Mouse (Mus musculus) gastrocnemius, adult 2 months (tissue): ENCODE results near the gene Fbxo39. TPM values are rescaled to one million over a fixed set of nuclear protein-coding genes. Genes with fewer than 3 reads are reported as not detected.
A peak's percentile ranks its signal among the peaks of the same experiment; 100 is the strongest.
"Not testable (repeated sequence)": the region's sequence is repeated elsewhere in the genome, so short reads cannot be mapped to it uniquely, and the experiment has no call there.

Source experiments
- DNase-seq: peaks from one replicate; pipeline ENCODE4 v3.0.0; 2022
- H3K27ac ChIP-seq: fragments of 200-600 bp; 2 replicates; pipeline ENCODE4 v1.8.1; 2022; ENCODE audit warnings: mild to moderate bottlenecking
- H3K4me3 ChIP-seq: fragments of 200-600 bp; 2 replicates; pipeline ENCODE4 v1.8.1; 2022; ENCODE audit warnings: mild to moderate bottlenecking, moderate library complexity
- CTCF ChIP-seq: fragments of 200-600 bp; IDR thresholded peaks from 2 replicates; pipeline ENCODE4 v1.8.1; 2022; ENCODE audit warnings: antibody characterized with exemption, mild to moderate bottlenecking, moderate library complexity
- intact Hi-C: fragments of 180-260 bp; cut with DNase I; formaldehyde crosslinking; loops from one replicate; pipeline ENCODE4 v1.15.1; 2025
- total RNA-seq, 2 experiments: library from RNA; stranded (reverse); gene quantifications; 2 replicates each; pipeline ENCODE4 v1.2.3; 2021

Gene Fbxo39
- total RNA-seq, 2 experiments from 2014 or later: not detected

DNA sequence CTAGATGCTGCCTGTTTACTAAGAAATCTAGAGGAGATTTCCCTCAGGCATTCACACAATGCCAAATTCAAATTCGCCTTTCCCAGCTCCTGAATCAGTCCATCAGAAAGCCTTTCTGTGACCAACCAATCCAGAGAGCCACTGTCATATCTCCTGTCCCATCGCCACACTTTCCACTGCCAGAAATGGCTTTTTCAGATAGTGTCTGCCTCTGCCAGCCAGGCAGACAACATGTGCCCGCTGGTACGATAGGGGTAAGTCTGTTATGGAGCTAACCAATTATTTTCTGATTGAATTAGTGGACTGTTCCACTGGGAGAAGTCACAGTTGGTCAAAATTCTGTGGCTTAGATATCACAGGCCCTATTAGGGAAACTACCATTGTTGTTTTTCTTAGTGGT lies 20.4 kb downstream of the Fbxo39 start:
- no peak for TF ChIP-seq CTCF
- H3K4me3 ChIP-seq: no peak overlapping the region
- DNase-seq: no peak
- intact Hi-C loops: no loop called here
- H3K27ac ChIP-seq: no peak overlapping the region

DNA sequence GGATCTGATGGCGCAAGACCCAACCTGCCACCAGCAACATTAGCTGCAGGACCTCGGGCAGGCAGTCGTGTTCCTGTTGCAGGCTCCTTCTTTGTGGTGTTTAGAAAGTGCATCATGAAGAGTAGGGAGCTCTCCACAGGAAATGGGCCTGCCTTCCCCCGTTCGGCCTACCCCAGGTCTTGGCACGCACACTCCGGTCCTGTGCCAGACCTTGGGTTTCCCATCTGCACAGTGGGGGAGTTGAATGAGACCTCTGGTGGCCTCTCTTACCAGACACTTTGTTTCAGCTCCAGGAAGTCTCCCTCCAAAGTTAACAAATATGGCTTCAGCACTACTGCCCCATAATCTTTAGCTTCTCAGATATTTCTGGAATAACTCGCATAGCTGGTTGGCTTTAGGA lies 22.5 kb downstream of the Fbxo39 start:
- Histone ChIP-seq H3K4me3 (no peak overlapping the region), H3K27ac (no peak overlapping the region)
- no peak for DNase-seq
- intact Hi-C loops: no loop called here
- no peak for TF ChIP-seq CTCF

DNA sequence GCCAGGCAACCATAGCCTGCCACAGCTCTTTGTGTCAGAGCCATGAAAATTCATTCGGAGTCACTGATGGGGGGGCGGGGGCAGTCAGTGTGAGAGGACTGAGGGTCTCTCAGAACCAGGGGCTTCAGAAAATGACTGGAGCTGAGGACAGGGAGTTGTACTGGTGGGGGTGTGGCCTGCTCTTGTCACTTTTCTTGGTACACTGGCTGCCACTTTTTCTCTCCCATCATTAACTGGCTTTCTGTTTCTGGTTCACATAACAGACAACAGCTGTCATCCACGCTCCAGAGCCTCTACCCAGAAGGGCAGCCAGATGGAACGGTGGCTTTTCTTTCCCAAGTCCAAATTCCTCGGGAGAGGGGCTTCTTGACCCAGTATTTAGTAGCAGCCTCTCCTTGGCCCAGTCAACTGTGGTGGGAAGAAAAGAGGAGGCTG lies 24.2 kb downstream of the Fbxo39 start:
- Histone ChIP-seq H3K4me3 (no peak overlapping the region), H3K27ac (no peak overlapping the region)
- TF ChIP-seq CTCF: no peak
- intact Hi-C loops: no loop called here
- DNase-seq: no peak

DNA sequence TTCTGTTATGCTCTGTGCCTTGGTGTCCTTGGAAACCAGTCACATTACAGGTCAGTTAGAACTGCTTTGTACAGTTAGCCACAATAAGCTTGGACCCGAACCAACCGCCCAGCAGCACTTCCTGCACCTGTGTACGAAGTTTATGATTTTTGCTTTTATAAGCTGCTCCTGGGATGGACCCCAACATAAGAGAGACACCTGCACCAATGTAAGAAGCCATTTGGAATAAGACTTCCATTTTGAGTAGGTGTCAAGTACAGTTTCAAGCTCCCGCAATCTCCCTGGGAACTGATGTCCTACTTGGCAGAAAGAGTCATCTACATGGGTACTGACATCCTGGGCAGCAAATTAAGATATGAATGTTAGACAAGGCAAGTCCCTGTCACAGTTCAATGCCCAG lies 25.5 kb downstream of the Fbxo39 start:
- no peak for DNase-seq
- TF ChIP-seq CTCF: no peak
- intact Hi-C loops: loop anchor here (5.0 kb wide), 1 partner anchor 223 kb away; no protein-coding TSS in a partner anchor
- Histone ChIP-seq H3K4me3 (no peak overlapping the region), H3K27ac (no peak overlapping the region)

DNA sequence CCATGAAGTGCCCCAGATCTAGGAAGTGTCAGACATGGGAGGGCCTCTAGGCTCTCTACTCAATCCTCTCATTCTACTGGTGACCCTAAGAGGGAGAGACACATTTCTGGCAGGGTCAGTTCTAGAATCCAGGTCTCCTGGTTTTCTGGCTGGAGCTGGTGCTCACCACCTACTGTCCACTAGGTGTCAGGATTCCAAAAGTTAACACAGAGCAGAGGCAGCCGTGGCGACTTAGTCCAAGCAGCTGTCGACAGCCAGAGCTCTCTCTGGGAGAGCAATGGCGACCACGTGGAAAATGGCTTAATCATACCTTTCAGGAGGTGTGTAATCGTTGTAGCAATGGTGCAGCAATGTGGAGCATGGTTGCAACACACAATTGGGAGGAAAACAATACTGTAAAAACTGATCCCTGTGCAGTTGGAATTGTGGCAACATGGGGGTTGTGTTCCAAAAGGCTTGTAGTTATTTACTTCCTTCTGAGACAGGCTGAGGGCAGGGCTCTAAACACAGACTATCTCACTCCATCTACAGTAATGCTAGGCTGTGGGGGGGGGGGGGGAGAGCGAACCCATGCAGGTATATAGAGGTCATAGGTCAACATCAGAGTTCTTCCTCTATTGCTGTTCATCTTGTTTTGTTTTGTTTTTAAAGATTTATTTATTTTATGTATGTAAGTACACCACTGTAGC lies 28.4 kb downstream of the Fbxo39 start:
- intact Hi-C loops: loop anchor here (1.0 to 5.0 kb wide), 3 partner anchors 87 to 220 kb away; no protein-coding TSS in a partner anchor
- Histone ChIP-seq H3K4me3 (no peak overlapping the region), H3K27ac (peak overlapping the region; percentile 46; the same call in 1 of the 2 replicates)
- peak; percentile 89 for TF ChIP-seq CTCF
- peak; percentile 76 for DNase-seq

DNA sequence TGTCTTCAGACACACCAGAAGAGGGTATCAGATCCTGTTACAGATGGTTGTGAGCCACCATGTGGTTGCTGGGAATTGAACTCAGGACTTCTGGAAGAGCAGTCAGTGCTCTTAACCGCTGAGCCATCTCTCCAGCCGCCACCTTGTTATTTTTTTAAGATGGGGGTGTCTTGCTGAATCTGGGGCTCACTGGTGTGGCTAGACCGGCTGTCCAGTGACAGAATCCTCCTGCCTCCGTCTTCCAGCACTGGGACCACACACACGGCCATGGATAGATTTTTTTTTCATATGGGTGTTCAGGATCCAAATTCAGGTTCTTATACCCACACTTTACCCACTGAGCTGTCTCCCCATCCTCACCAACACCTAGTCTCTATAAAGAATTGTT lies 29.0 kb downstream of the Fbxo39 start:
- intact Hi-C loops: loop anchor here (1.0 to 5.0 kb wide), 3 partner anchors 86 to 219 kb away; no protein-coding TSS in a partner anchor
- DNase-seq, H3K27ac ChIP-seq, H3K4me3 ChIP-seq: not testable (repeated sequence)

DNA sequence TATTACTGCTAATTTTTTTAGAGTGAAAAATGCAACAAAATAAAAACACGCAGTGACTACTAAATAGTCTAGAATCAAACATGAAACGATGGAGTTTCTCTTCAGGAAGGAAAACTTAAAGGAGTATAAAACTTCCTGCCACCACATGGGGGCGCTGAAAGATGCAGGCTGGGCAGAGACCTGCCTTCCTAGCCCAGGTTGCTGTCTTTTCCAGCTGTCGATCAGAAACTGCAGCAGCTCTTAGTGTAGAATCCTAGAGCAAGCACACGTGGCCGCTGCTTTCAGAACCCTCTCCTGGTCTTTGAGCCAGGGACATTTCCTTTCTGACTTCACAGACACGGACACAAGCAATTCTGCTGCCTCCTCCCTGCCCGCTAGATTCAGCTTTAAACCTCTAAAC lies 29.7 kb downstream of the Fbxo39 start:
- TF ChIP-seq CTCF: peak; percentile 83
- DNase-seq: peak; percentile 82
- Histone ChIP-seq H3K27ac (peak overlapping the region; percentile 61), H3K4me3 (no peak overlapping the region)
- intact Hi-C loops: loop anchor here (1.0 to 5.0 kb wide), 3 partner anchors 85 to 218 kb away; no protein-coding TSS in a partner anchor

DNA sequence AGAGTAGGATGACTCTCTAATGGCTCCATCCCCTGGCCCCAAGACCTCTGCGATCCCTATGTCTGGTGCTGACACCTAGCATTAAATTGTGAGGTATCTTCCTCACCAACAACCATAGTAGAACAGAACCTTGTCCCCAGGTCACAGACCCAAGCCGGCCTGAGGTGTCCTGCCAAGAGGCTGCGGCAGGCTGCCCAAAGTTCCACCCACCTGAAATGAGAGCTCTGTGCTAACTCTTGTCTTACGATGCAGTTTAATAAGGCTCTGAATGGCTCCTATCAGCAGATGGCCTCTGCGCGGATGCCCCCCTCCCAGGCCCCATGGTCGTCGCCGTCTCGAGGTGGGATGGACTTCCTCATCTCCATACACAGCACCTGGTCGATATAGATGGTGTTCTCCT lies 30.2 kb downstream of the Fbxo39 start:
- peak; percentile 63 for DNase-seq
- Histone ChIP-seq H3K4me3 (no peak overlapping the region), H3K27ac (peak overlapping the region; percentile 61)
- intact Hi-C loops: loop anchor here (5.0 kb wide), 1 partner anchor 218 kb away; no protein-coding TSS in a partner anchor
- TF ChIP-seq CTCF: no peak

DNA sequence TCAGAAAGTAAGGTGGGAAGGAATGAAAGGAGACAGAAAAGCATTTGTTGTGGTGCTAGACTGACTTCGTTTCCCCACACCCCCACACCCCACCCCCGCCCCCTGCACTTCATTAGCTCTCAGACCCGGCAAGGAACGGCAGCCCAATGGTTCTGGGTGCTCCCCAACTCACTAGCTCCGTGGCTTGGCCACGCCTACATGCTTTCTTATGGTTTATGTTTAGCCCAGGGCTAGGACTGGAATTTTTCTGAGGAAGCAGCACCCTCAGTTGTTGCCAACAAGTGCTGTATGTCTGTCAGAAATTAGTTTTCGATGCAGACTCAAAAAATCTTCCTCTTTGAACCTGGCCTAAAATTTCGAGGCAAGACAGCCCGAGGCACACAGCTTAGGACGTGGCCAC lies 34.3 kb downstream of the Fbxo39 start:
- TF ChIP-seq CTCF: no peak
- DNase-seq: no peak
- Histone ChIP-seq H3K27ac (peak overlapping the region; percentile 59), H3K4me3 (no peak overlapping the region)
- intact Hi-C loops: no loop called here

DNA sequence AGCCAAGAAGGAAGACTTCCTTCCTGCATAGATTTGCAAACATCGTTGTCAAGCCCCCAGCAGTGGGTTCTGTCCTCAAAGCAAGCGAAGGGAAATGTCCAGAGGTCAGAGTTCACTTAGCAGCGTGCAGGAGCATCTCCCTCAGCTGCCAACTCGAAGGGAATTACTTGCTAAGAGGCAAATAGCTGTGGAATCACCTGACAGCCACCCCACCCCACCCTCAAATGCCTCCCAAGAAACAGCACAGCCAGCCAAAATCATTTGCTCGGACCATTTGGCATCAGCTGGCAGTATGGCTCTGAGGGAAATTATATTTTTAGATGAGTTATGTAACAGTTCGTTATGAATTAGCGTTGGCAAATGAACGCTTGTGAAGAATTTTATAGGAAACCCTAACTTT lies 34.8 kb downstream of the Fbxo39 start:
- DNase-seq: peak; percentile 50
- Histone ChIP-seq H3K4me3 (no peak overlapping the region), H3K27ac (peak overlapping the region; percentile 59)
- TF ChIP-seq CTCF: no peak
- intact Hi-C loops: no loop called here

DNA sequence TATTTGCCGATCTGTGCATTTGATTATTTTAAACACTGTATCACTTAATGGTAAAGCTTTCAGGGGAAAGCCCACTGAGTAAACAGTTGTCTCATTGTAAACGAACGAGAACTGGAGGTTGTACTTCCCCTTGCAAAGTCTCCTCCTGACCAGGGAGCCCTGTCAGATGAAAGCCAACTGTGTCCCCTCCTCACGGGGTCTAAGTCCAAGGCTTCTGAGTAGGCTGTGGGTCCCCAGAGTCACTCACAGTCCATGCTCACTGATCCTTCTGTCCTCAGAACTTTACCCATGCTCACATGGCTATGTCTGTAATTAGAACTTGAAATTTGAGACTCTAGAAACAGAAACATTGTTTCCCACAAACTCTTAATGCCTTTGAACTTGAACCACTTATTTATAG lies 35.4 kb downstream of the Fbxo39 start:
- H3K27ac ChIP-seq: peak overlapping the region; percentile 59
- peak; percentile 8 for DNase-seq
- intact Hi-C loops: no loop called here
- TF ChIP-seq CTCF: no peak
- H3K4me3 ChIP-seq: no peak overlapping the region

DNA sequence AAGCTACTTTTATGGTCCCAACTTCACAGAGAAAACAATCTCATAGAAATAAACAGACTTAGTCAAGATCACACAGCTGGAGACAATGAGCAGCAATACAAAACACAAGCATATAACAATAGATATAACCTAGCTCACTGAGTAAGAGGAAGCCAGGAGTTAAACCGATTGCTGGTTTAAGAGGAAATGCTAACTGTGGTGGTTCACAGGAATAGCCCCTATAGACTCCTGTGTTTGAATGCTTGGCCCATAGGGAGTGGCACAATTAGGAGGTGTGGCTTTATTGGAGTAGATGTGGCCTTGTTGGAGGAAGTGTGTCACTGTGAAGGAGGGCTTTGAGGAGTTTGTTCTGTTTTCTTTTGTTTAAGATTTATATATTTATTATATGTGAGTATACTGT lies 38.0 kb downstream of the Fbxo39 start:
- no peak for TF ChIP-seq CTCF
- no peak for DNase-seq
- no peak overlapping the region for H3K4me3 ChIP-seq
- intact Hi-C loops: no loop called here
- peak overlapping the region; percentile 50; the same call in 1 of the 2 replicates for H3K27ac ChIP-seq

DNA sequence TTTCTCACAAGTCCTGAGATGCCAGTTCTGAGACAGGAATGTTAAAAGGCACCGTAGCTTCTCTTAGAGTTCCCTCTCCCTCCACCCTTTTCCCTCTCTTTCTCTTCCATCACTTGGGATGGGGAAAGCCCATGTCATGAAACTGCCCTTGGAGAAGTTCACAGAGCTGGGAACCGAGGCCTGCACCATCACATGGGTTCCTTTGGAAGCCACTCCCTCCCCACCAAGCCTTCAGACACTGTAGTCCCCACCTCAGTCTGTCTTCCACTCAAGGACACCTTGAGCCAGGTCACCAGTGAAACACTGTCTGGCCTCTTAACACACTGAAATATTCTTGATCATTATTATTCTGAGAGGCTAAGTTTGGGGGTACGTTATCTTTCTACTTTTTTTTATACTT lies 38.9 kb downstream of the Fbxo39 start:
- no peak for TF ChIP-seq CTCF
- no peak overlapping the region for H3K4me3 ChIP-seq
- intact Hi-C loops: no loop called here
- DNase-seq: no peak
- H3K27ac ChIP-seq: no peak overlapping the region
